Mouse (Mus musculus) E14TG2a.4 (cell line): ENCODE data around the gene Rpl26.

Experiments used
- CTCF ChIP-seq: conservative IDR thresholded peaks from 2 replicates; pipeline ENCODE4 v1.5.1; 2014; ENCODE audit warnings: low read length
- NANOG ChIP-seq: IDR thresholded peaks from 2 replicates; pipeline ENCODE4 v1.6.1; 2014; ENCODE audit warnings: borderline replicate concordance, low read length, mixed read lengths
- POU5F1 ChIP-seq: IDR thresholded peaks from 2 replicates; pipeline ENCODE4 v1.6.1; 2014; ENCODE audit warnings: low read length, borderline replicate concordance

DNA sequence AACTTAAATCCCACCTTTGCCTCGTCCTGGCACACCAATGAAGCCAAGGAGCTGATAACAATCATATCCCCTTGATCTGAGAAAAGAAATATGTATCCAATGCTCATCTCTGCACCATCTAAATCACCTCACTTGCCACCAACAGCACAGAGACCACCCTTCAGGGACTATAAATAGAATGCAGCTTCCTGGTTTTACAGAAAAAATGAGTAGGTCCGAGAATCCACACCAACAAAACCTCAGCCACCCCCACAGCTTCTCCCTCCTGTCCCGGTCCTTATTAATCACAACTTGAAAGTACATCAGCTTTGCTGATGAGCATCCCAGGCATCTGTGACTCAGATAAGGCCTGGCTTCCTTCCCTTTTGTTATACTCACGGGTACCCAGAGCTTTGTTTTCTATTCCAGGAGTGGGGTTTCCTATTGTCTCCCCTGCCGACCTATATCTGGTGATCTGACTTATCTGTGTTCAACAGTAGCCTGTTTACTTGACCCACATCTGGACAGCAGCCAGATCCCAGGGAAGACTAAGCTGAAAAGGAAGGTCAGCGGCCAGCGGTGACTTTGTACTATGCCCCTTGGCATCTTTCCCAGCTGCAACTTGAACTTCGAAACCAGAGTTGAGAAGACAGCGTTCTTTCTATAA lies 36.7 kb upstream of the Rpl26 start:
- TF ChIP-seq CTCF: no peak
- TF ChIP-seq POU5F1: no peak
- no peak for TF ChIP-seq NANOG
